Mouse (Mus musculus) kidney, postnatal 14 days (tissue): ENCODE measurements around the gene Svs1.
A peak's percentile ranks its signal among the peaks of the same experiment; 100 is the strongest.
"Not testable (repeated sequence)": the region's sequence is repeated elsewhere in the genome, so short reads cannot be mapped to it uniquely, and the experiment has no call there.

Experiments
- DNase-seq: peaks from one replicate; pipeline ENCODE4 v3.0.0; 2022; ENCODE audit warnings: mixed read lengths

Svs1 gene

DNA sequence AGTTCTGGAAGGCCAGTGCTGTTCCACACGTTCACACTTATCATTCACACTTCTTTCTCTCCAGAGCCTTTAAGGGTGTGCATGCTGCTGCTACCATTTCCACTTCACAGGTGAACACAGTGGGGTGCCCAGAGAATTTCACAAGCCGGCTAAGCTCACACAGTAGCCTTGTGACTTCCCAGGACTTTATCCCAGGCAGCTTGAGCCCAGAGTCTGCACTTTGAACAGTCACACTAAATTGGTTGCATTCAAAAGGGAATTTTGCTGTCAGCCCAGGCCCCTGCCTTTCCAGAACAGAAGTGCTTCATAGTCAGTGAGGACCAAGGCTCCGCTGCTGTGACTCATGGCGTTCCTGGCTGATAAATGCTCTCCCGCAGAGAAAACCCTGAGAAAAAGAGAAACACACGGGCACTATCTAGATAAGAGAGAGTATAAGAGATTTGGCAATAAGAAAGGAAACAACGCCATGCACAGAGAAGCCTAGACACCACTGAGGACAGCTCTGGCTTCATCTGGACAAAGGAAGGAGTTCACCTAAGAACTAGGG, at the start of gene Svs1:
TSS of gene Svs1 (plus strand) at position 418 of the 547 bp plus-strand sequence.
- DNase-seq = peak; percentile 43

DNA sequence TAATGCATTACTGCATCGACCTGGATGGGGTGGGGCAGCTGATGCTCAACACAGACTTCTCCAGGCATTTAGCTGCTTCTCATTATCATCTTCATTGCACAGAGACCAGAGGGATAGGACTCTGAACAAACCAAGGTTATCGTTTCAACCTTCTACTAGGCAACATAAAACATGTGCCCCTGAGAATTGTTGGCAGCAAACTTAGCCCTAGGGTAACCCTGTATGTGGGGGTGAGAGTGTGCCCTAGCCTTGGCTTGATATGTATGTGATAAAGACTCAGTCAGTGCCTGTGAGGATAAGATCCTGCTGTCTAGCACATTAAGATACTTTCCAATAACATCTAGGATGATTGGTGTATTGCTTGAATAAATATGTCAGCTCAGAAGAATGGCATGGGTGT, 37.1 kb upstream of the Svs1 start:
- DNase-seq = no peak

DNA sequence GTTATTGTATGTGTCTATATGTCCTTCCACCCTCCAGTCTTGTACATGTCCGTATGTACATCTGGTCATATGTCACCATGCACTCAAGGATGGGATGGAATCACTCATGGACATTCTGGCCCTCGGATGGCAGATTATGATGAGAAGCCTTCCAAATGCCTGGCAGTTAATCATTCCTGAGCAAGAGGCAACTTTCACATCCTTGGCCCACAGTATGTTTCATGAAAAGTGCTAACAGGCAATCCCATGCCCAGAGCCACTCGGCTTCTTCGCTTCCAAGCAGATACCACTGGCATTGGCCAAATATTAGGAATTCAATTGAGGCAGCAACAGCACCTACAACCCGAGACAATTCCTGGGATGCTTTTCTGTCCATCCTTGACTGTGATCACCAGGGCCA, 36.0 kb upstream of the Svs1 start:
- DNase-seq = no peak

DNA sequence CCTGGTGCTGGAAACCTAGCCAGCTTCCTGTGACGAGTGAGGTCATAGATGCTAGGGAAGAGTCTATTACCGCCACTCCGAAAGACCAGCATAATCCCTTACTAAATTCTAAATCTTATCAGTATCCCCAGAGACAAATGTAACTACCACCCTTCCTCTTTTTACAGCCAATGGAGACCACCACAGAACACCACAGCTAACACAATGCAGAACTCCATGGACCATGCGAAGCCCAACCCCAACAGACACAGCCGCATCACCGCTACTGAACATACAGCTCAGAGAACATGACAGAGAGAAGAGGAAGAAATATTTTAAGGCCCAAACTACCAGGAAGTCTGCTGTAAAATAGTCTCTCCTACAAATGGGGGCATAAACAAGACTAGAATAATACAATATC, 35.0 kb upstream of the Svs1 start:
- no peak for DNase-seq

DNA sequence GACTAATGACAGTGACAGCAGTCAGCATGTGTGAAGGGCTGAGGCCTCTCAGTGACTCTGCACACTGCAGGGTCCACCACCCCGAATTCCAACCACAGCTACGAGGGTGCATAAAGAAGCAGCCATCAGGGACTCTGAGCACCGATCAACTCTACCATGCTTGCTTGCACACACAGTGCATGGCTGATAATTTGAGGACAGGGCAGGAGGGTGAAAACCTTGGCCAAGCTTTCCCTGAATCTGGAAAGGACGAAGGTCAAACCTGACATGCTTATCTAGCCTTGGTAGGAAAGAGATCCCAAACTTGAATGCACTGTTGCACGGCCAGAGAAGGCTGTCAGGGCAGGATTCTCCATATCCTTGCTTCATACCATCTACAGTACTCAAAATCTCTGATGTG, 33.4 kb upstream of the Svs1 start:
- DNase-seq = no peak

DNA sequence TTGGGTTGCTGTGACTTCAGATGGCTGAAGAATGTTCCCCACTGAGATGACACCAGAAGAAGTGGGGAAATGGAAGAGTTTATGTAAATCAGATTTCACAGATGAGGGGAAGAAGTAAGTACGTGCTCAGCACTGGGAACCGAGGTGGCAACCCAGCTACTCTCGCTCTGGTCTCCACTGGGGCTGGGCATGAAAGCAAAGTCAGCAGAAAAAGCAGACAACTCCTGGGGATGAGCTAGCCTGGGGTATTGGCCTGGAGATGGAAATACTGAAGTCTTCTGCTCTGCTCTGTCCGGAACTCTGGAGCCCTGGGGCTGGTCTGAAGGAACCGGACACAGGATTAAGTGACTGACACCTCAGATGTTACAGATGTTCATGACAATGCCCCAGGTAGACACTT, 32.5 kb upstream of the Svs1 start:
- no peak for DNase-seq

DNA sequence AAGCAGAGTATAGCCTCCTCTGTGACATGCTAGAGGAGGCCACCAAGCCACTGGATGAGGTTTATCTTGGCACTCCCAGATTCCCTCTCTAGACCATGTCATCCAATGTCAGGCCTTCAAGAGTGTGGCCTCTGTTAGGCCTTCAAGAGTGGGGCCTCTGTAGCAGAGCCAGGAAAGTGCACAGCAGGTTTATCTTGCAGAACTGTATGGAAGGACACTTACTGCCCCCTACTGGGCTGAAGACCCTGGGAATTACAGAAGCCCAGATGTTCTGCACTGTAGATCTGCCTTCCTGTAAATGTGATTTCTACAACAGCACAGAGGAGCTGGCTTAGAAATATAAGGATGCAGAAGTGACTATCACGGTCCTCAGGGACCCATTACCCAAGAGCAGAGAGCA, 31.7 kb upstream of the Svs1 start:
- peak; percentile 83 for DNase-seq

DNA sequence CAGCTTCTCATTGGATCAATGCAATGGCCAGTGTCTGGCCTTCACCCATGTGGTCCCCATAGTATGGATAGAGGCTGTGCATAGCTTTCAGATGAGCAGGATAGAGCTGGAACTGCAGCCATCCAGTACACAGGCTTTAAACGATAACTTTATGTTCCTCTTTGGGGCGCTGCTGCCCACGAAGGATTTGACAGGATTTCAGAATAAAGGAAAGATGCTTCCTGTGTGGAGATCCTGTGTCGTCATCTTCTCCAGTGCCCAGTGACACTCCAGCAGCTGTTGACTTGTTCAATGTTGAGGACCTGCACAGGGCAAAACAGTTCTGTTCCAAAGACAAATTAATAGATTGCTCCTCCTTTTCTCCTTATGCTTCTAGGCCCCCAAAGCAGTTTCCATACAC, 29.9 kb upstream of the Svs1 start:
- no peak for DNase-seq

DNA sequence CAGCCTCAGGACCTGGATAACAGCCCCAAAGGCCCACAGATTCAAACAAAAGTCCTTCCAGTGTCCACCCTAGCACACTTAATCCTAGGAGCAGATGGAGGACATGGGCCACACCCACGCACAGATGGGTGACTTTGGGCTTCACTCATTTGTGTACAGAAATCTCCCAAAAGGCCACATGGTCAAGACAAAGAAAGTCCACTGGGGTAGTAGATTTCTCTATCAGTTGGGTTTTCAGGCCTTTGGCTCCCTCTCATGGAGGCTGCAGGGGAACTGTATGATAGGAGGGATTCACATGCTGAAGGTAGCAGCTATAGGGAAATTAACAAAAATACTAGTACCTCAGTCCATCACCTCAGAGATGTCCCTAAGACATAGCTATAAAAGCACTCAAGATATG, 28.6 kb upstream of the Svs1 start:
- DNase-seq = peak; percentile 52

DNA sequence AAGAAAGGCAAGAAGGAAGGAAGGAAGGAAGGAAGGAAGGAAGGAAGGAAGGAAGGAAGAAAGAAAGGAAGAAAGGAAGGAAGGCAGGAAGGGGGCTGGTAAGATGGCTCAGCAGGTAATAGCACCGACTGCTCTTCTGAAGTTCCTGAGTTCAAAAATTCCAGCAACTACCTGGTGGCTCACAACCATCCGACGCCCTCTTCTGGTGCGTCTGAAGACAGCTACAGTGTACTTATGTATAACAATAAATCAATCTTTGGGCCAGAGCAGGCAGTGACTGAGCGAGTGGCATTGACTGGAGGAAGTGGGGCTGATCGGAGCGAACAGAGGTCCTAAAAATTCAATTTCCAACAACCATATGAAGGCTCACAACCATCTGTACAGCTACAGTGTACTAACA, 27.5 kb upstream of the Svs1 start:
- DNase-seq = peak; percentile 29

DNA sequence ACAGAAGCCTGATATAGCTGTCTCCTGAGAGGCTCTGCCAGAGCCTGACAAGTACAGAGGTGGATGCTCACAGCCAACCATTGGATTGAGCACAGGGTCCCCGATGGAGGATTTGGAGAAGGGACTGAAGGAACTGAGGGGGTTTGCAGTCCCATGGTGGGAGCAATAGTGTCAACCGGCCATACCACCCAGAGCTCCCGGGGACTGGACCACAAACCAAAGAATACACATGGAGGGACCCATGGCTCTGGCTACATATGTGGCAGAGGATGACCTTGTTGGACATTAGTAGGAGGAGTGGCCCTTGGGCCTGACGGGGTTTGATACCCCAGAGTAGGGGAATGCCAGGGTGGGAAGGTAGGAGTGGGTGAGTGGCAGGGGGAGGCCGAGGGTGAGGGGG, 20.0 kb upstream of the Svs1 start:
- DNase-seq = not testable (repeated sequence)

DNA sequence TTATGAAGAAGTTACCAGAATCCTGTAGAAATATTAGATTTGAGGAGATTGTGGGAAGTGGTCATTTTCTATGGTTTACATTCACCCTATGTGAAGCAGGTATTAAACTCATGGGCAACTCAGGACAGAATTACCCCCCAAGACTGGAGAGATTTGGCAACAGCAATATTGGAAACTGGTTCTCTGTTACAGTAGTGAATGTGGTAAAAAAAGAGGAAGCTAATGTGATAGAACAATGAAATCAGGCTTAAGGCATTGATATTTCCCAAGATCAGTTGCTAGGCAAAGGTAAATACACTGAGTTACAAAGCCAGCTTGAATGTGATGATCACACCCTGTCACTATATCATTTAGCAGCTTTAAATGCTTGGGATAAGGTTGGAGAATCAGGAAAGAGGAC, 18.8 kb upstream of the Svs1 start:
- DNase-seq = no peak

DNA sequence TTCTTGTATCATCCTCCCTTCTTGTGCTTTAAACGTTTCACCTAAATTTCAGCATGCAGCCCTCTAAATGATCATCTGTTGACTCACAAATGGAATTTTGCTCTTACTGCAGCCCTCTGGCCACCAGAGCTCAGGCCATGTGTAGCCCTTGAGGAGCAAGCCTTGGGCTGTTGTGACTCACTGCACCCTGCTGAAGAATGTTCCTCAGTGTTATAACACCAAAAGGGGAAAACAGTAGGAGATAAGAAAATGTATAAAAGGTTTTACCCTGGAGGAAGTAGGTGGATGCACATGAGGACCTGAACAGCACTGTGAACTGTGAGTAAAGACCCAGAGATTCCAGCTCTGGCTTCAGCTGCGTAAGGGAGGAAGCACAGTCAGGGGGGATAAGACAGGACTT, 12.0 kb upstream of the Svs1 start, which contains the start of gene Doxl2:
TSS of gene Doxl2 (plus strand) at position 301 of the 400 bp plus-strand sequence.
- DNase-seq = no peak

DNA sequence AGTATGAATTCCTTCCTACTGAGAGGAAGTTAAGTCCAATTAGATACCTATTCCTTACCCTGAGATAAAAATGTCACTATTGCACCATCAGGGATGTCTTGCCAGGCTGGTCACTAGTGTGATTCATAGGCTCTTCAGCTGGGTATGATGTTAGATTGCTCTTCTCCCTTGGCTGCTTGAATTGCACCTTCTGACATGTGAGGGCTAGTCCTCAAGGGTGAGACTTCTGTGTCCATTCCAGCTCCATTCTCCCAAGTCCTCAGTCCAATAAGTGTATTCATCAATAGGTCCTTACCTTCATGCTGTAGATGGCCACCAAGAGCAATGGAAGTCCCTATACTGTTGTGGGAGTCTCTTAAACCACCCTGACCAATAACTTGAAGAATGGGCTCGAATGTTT, 7.0 kb upstream of the Svs1 start:
- DNase-seq = no peak

DNA sequence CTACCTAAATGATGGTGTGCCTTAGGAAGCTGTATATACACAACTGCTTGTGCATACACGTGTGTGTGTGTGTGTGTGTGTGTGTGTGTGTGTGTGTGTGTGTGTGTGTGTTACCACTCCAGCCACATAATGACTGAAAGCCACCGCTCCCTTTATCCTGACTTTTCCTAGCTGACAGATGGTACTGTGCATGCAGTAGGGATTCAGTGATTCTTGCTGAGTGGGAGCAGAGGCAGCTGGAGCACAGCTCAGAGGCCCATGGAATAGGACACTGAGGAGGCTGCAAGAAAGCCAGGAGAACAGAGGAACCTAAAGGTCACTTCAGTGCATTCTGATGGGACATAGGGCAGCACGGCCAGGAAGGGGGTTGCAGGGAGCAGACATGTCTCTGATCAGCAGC, 4.4 kb upstream of the Svs1 start:
- no peak for DNase-seq

DNA sequence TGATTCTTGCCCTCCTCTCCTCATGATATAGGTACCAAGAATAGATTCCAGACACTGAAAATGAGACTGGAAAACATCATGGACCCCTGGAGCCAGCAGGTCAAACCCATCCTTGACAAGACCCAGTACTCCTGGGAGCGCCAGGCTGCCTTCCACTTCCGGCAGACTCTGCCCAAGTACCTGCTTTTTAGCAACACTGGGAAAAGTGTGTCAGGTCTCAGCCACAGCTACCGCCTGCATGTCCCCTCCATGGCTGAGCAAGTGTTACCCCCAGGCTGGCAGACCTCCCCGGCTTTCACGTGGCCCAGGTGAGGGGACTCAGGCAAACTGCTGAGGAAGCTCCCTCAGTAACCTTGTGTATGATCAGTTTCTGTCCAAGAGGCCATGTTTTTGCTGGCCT, 3.3 kb downstream of the Svs1 start:
- no peak for DNase-seq

DNA sequence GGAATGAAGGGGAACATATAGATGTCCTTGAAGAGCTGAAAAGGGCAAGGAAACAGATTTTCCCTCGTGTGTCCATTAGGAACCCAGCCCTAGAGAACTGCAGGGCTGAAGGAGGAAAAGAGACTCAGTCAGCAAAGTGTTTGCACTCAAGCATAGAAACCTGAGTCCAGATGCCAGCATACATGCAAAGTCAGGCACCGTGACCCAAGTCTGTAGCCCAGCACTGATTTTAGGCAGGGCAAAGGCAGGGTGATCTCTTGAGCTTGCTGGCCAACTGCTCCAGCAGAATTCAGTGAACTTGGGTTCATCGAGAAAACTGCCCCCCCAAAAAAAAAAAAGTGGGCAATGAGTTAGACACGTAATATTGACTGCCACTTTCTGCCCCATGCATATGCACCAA, 5.3 kb downstream of the Svs1 start:
- peak; percentile 54 for DNase-seq

DNA sequence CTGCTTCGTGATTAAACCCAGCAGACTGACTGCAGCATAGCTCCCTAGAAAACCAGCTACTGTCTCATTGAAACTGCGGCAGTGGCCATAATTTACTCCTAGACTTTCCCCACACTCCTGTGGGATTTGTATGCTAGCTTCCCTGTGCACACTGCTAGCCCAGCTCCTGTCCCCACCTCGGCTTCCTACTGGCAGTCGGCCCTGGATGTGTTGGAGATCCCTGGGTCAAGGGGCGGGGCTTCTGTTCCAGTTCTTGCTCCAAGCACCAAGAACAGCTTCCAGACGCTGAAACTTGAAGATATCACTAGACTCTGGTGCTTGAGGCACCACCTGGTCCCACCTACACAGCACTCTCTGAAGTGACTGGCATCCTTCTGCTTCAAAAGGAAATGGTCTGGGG, 11.5 kb downstream of the Svs1 start:
- no peak for DNase-seq

DNA sequence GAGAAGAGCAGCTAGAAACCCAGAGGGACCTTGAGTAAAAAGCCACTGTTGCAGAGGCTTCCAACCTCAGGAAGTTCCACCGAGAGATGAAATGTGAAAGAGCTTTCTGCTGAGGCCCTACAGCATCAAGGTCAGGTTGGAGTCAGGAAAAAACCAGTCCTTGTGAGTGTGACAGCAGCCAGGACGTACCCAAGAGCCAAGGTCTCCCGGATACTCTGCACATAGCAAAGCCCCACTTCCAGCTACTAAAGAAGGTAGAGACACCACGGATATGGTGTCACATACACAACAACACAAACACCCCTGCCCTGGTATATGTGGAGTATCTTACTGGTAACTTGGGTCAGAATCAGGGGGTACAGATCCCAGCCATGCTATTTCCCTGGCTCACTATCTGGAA, 12.1 kb downstream of the Svs1 start:
- no peak for DNase-seq

DNA sequence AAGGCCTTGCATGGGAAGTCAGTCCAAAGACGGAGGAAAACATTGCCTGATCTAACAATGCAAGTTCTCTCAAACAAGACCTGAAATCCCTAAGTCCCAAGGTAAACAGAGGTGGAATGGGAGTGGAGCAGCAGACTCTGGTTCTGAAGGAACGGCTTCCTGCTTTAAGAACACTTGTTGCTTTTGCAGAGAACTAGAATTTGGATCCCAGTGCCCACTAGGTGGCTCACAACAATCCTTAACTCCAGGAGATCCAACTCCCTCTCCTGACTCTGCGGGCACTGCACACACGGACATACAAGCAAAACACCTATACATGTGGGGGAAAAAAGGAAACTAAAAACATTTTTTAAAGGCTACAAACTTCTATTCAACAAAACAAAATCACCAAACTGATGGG, 16.7 kb downstream of the Svs1 start:
- DNase-seq = peak; percentile 27

DNA sequence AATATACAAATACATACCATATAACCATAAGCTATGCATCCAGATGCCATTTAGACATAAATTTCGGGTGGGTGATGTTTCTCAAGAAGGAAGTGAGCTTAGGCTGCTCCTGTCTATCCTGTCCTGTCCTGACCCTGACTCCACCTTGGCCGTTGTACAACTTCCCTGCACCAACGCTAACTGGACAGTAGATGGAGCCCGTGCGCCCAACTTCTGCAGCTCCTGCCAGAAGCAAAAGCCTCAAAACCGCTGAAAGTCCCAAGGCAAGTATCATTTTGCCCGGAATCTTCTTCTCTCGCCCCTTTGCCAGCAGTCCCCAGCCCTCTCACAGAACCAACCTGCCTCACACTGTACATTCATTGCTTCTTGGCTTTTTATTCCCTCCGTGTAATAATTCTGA, 21.3 kb downstream of the Svs1 start:
- peak; percentile 71 for DNase-seq

DNA sequence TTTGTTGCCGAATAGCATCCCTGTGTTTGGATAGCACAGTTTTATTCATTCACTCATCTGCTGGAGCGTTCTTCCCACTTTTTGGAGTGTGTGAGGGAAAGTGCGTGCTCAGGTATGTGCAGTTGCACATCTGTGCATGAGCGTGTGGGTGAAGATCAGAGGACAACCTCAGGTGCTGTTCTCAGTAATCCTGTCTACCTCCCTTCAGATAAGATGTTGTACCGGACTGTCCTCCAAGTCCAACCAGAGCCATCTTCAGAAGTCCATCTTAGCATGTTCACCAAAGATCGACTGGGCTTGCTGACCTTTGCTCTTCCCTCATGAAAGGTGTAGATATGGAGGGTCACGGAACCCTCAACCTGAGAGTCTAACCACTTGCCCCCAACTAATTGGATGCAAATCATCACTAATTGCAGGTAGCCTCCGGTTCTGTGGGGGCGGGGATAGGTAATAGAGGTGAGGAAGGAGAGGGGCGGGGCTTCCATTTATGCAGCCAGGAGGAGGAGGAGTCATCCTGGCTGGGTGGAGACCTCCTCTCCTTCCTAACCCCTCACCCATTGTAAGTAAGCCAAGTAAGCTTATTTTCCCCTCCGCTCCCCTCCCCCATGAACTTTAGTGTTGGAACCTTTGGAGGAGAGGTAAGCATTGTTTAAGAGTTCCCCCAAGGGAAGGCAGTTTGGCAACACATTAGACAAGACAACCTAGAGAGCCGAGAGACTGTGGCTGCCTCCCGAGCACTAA, 21.9 kb downstream of the Svs1 start:
- DNase-seq = peak; percentile 8

DNA sequence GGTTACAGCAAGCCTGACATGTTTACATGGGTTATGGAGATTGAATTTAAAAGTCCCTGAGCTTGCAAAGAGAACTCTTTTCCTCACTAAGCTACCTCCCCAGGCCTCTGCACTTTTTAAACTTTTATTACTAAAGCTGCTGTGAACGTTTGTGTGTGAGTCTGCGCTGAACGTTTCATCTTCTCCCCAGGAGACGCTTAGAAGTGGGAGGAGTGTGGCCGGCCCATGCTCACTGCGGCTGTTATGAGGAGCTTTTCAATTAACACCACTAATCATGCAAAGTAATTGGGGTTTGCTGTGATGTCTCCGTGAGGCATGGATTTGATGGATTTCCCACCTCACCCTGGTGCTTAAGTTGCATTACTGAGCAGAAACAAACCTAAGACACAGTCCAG, 22.5 kb downstream of the Svs1 start:
- no peak for DNase-seq

DNA sequence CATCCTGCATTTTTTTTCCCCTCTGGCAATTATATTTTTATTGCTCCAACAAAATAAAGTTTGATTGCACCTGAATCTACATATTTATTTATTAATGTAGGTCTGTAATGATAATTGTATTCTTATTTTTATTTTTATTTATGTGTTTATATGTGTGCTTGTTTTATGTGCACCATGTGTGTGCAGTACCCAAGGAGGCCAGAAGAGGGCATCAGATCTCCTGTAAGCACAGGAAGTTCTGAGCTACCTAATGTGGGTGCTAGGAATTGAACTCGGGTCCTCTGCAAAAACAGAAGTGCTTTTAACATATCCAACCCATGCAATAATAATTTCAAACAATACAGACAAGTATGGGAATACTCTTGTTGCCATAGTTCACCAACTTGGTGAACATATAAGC, 23.0 kb downstream of the Svs1 start:
- DNase-seq = no peak

DNA sequence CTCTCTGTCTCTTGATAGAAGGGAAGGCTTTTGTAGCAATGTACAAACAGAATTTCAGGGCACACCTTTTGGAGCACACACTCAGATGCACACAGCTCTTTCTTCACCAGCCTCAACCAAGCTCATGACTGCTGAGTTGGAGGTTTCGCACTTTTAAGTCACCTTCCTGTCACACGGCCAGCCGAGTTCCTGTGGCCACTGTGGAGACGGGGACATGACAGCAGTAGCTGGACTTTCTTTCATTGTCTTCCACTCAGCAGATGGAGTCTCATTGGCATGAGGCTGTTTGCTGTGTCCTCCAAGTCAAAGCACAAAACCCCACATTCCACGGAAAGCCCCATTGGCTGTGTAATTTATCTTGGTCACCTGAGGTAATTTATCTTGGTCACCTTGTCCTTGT, 24.5 kb downstream of the Svs1 start:
- no peak for DNase-seq
